Comparison of ENCODE assay signal across 8 mouse cellular contexts in the genomic region with DNA sequence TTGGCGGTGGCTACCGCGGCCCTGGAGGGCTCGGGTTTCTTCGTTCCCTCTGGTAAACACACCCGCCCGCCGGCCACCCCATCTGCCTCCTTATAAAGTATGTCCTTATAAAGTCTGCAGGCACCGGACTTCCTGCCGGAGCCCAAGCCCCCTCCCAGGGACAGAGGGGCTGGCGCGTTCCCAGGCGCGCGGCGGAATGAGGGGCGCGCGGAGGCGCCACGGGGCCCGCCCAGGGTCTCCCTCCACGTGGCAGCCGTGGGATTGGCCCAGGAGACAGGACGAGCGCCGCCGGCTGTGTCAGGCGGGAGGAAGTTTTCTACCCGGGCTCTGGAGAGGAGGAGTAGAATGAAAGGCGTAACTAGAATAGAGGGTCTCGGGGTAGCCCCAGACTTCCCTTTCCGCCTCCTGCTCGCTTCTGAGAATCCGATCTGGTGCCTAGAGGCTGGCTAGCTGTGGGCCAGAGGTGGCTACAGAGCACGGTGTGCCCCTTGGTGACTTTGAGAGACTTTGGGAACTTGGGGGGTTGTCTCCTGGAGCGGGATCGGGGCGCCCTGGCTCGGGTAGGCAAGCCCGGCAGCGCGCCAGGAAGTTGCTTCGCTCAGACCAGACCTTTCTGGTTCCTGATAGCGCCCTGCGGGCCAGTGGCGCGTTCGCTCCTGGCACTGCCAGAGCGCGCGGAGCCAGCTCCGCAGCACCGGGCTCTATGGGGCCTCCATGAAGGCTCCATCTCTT. TPM values are rescaled to one million over a fixed set of nuclear protein-coding genes. Genes with fewer than 3 reads are reported as not detected.
DNase-seq lines count a peak whose midpoint lies in the region; ATAC-seq and TF ChIP-seq lines count a peak whose summit lies in the region.

No protein-coding gene starts in this region.

- H3K36me3 ChIP-seq in heart, postnatal 0 days (replicated peaks; ENCODE audit: control insufficient read depth, insufficient read depth, low read length) = no peaks in the 10 kb centered on the region
- H3K36me3 ChIP-seq in megakaryocyte, embryonic 14.5 days (replicated peaks; ENCODE audit: low read length) = peaks cover 12% of the 10 kb centered on the region
- H3K36me3 ChIP-seq in spleen, adult 2 months (ENCODE audit: control insufficient read depth, insufficient read depth, low read length) = no peaks in the 10 kb centered on the region

- H3K27ac ChIP-seq in heart, postnatal 0 days (ENCODE audit: low read depth) = peak overlapping the region; percentile 23
- peak overlapping the region; percentile 40; the same call in 1 of the 2 replicates for H3K27ac ChIP-seq in spleen, adult 2 months (ENCODE audit: insufficient read depth, low read length)

- H3K27me3 ChIP-seq in heart, postnatal 0 days (ENCODE audit: control insufficient read depth, insufficient read depth, low read length) = peaks cover 13% of the 10 kb centered on the region
- H3K27me3 ChIP-seq in megakaryocyte, embryonic 14.5 days (replicated peaks) = peaks cover 50% of the 10 kb centered on the region
- H3K27me3 ChIP-seq in spleen, adult 2 months (ENCODE audit: control insufficient read depth, insufficient read depth, low read length) = no peaks in the 10 kb centered on the region; the same call in 1 of the 2 replicates

- no peak for TF ChIP-seq EP300 in heart, postnatal 0 days (IDR thresholded peaks at IDR 0.05; ENCODE audit: low read depth)

- WGBS in heart, postnatal 0 days = under 1% methylated on average over 54 of the region's 54 CpGs
- WGBS in spleen, adult 2 months = under 1% methylated on average over 54 of the region's 54 CpGs

- TF ChIP-seq CTCF in heart, postnatal 0 days (IDR thresholded peaks at IDR 0.05; ENCODE audit: low read depth) = peak; percentile 3; the same call in 1 of the 2 replicates
- no peak for TF ChIP-seq CTCF in spleen, adult 2 months (IDR thresholded peaks at IDR 0.05; ENCODE audit: extremely low read depth, insufficient read depth, insufficient read length, insufficient replicate concordance)

- peak; percentile 28 for DNase-seq in right cerebral cortex, postnatal 25 days
- no peak for DNase-seq in right cerebral cortex, adult 2 months (ENCODE audit: low spot score in 2 of 2)
- DNase-seq in heart, postnatal 0 days (ENCODE audit: low spot score) = peak; percentile 54
- DNase-seq in kidney, postnatal 14 days = peak; percentile 81
- peak in 1 of 2 experiments; percentile 39 for DNase-seq in spleen, adult 2 months (ENCODE audit: low read depth in 1 of 2, low spot score in 2 of 2)
- DNase-seq in adipocyte (ENCODE audit: low spot score) = no peak

- peak overlapping the region; percentile 85 for H3K4me2 ChIP-seq in heart, postnatal 0 days (ENCODE audit: low read depth, low read length)

- no peak for TF ChIP-seq POLR2A in spleen, adult 2 months (IDR thresholded peaks at IDR 0.05; ENCODE audit: low read depth, low read length)

- H3K9ac ChIP-seq in heart, postnatal 0 days (replicated peaks; ENCODE audit: low read depth, low read length) = peak overlapping the region; percentile 60

- H3K9me3 ChIP-seq in heart, postnatal 0 days (replicated peaks; ENCODE audit: control insufficient read depth, low read length) = no peaks in the 10 kb centered on the region
- H3K9me3 ChIP-seq in megakaryocyte, embryonic 14.5 days = 0 out of 2 replicates have a peak, but pooled peaks cover 3% of the 10 kb centered on the region

- peak; percentile 53 for ATAC-seq in erythroid progenitor cell, adult 5-6 weeks (replicated peaks; ENCODE audit: low FRiP score, poor library complexity, severe bottlenecking)
- ATAC-seq in heart, postnatal 0 days (ENCODE audit: insufficient read depth, low read depth) = peak; percentile 84

- H3K4me1 ChIP-seq in heart, postnatal 0 days (ENCODE audit: control insufficient read depth, insufficient read depth) = peaks cover 23% of the 10 kb centered on the region
- H3K4me1 ChIP-seq in megakaryocyte, embryonic 14.5 days = peaks cover 57% of the 10 kb centered on the region
- peaks cover 16% of the 10 kb centered on the region for H3K4me1 ChIP-seq in spleen, adult 2 months (ENCODE audit: control insufficient read depth, insufficient read depth, insufficient read length)

- H3K4me3 ChIP-seq in heart, postnatal 0 days (ENCODE audit: low read depth, low read length) = peak overlapping the region; percentile 56
- H3K4me3 ChIP-seq in megakaryocyte, embryonic 14.5 days (replicated peaks) = peak overlapping the region; percentile 94
- peak overlapping the region; percentile 71 for H3K4me3 ChIP-seq in spleen, adult 2 months (ENCODE audit: extremely low read depth, insufficient read depth, insufficient read length)

RNA-seq across cellular contexts. Expression of a gene that starts 1.5 kb away (rescaled TPM):
- total RNA-seq in erythroid progenitor cell, adult 5-6 weeks (2015; ENCODE audit: low replicate concordance) = 716 and 794 TPM in 2 replicates
- 395 and 487 TPM in 2 replicates for total RNA-seq in erythroid progenitor cell, adult 5-6 weeks (2017; ENCODE audit: low replicate concordance)
- total RNA-seq in heart, postnatal 0 days (2014; rRNA removed; ENCODE audit: low replicate concordance) = 3.9 and 14.1 TPM in 2 replicates
- polyA plus RNA-seq in heart, postnatal 0 days (2015; fragmentation: Nextera tagmentation; extraction: Ambion mirVana) = 2.8 and 2.9 TPM in 2 replicates
- 1.8 and 5.0 TPM in 2 replicates for polyA plus RNA-seq in megakaryocyte, embryonic 14.5 days (2012; ENCODE audit: insufficient read depth, low replicate concordance)
- polyA plus RNA-seq in spleen, adult 2 months (2012; rRNA removed) = 59.6 and 70.0 TPM in 2 replicates

RNA-seq across cellular contexts. Expression of a gene that starts 13.4 kb away (rescaled TPM):
- total RNA-seq in erythroid progenitor cell, adult 5-6 weeks (2015; ENCODE audit: low replicate concordance) = 16.8 and 17.3 TPM in 2 replicates
- total RNA-seq in erythroid progenitor cell, adult 5-6 weeks (2017; ENCODE audit: low replicate concordance) = 6.5 TPM in 1 of 2 replicates, not detected in the other
- 117 and 140 TPM in 2 replicates for total RNA-seq in heart, postnatal 0 days (2014; rRNA removed; ENCODE audit: low replicate concordance)
- polyA plus RNA-seq in heart, postnatal 0 days (2015; fragmentation: Nextera tagmentation; extraction: Ambion mirVana) = 129 and 133 TPM in 2 replicates
- polyA plus RNA-seq in megakaryocyte, embryonic 14.5 days (2012; ENCODE audit: insufficient read depth, low replicate concordance) = 9.7 TPM in 1 of 2 replicates, not detected in the other
- polyA plus RNA-seq in spleen, adult 2 months (2012; rRNA removed) = 19.0 and 24.4 TPM in 2 replicates

RNA-seq across cellular contexts. Expression of a gene that starts 17.7 kb away (rescaled TPM):
- total RNA-seq in erythroid progenitor cell, adult 5-6 weeks (2015; ENCODE audit: low replicate concordance) = not detected in 2 replicates
- total RNA-seq in erythroid progenitor cell, adult 5-6 weeks (2017; ENCODE audit: low replicate concordance) = not detected in 2 replicates
- total RNA-seq in heart, postnatal 0 days (2014; rRNA removed; ENCODE audit: low replicate concordance) = not detected in 2 replicates
- polyA plus RNA-seq in heart, postnatal 0 days (2015; fragmentation: Nextera tagmentation; extraction: Ambion mirVana) = 0.07 and 0.12 TPM in 2 replicates
- 0.07 TPM in 1 of 2 replicates, not detected in the other for polyA plus RNA-seq in megakaryocyte, embryonic 14.5 days (2012; ENCODE audit: insufficient read depth, low replicate concordance)
- 0.04 TPM in 1 of 2 replicates, not detected in the other for polyA plus RNA-seq in spleen, adult 2 months (2012; rRNA removed)

RNA-seq across cellular contexts. Expression of a gene that starts 41.6 kb away (rescaled TPM):
- total RNA-seq in erythroid progenitor cell, adult 5-6 weeks (2015; ENCODE audit: low replicate concordance) = 424 and 462 TPM in 2 replicates
- total RNA-seq in erythroid progenitor cell, adult 5-6 weeks (2017; ENCODE audit: low replicate concordance) = 282 and 312 TPM in 2 replicates
- total RNA-seq in heart, postnatal 0 days (2014; rRNA removed; ENCODE audit: low replicate concordance) = 40.0 and 47.0 TPM in 2 replicates
- polyA plus RNA-seq in heart, postnatal 0 days (2015; fragmentation: Nextera tagmentation; extraction: Ambion mirVana) = 29.8 and 36.9 TPM in 2 replicates
- polyA plus RNA-seq in megakaryocyte, embryonic 14.5 days (2012; ENCODE audit: insufficient read depth, low replicate concordance) = 4.4 and 5.9 TPM in 2 replicates
- 125 and 250 TPM in 2 replicates for polyA plus RNA-seq in spleen, adult 2 months (2012; rRNA removed)

RNA-seq across cellular contexts. Expression of a gene that starts 46.3 kb away (rescaled TPM):
- not detected in 2 replicates for total RNA-seq in erythroid progenitor cell, adult 5-6 weeks (2015; ENCODE audit: low replicate concordance)
- not detected in 2 replicates for total RNA-seq in erythroid progenitor cell, adult 5-6 weeks (2017; ENCODE audit: low replicate concordance)
- total RNA-seq in heart, postnatal 0 days (2014; rRNA removed; ENCODE audit: low replicate concordance) = 1.6 and 9.2 TPM in 2 replicates
- polyA plus RNA-seq in heart, postnatal 0 days (2015; fragmentation: Nextera tagmentation; extraction: Ambion mirVana) = 0.91 and 1.1 TPM in 2 replicates
- polyA plus RNA-seq in megakaryocyte, embryonic 14.5 days (2012; ENCODE audit: insufficient read depth, low replicate concordance) = 2.7 and 8.4 TPM in 2 replicates
- polyA plus RNA-seq in spleen, adult 2 months (2012; rRNA removed) = 3.0 and 7.3 TPM in 2 replicates

Comparison
In these comparisons a context has a peak if more than half of its experiments do, and no peak if none do; other contexts are left out.
1. DNase-seq: peak in right cerebral cortex, postnatal 25 days (single experiment), heart, postnatal 0 days (single experiment) and kidney, postnatal 14 days (single experiment); none in right cerebral cortex, adult 2 months (0 of 2) and adipocyte (single experiment).
2. RNA of a gene that starts 1.5 kb away (polyA plus RNA-seq): 59.6 to 70.0 TPM in spleen, adult 2 months; 2.8 to 2.9 TPM in heart, postnatal 0 days and 1.8 to 5.0 TPM in megakaryocyte, embryonic 14.5 days; every median in the first group is over 10 times any median in the second.
3. Peak in every context shown above with its lines, with median percentiles within 50 percentile points of each other: H3K4me3 ChIP-seq.